Mouse (Mus musculus) bone marrow, adult 2 months (tissue): ENCODE data around the gene Map3k12.

Experiments
- CTCF ChIP-seq: fragments of 200-500 bp; IDR thresholded peaks from 2 replicates; pipeline ENCODE4 v1.5.1; 2011; ENCODE audit warnings: low read length, control low read depth; ENCODE audit not compliant: control insufficient read depth, insufficient read depth
- POLR2A ChIP-seq: fragments of 200-500 bp; IDR thresholded peaks from 2 replicates; pipeline ENCODE4 v1.6.1; 2011; ENCODE audit warnings: low read depth, mild to moderate bottlenecking, control low read depth, low read length, borderline replicate concordance; ENCODE audit not compliant: control insufficient read depth

- TF ChIP-seq POLR2A (no peak), CTCF (no peak)
Measured at GRCm38 (mm10) chr15:102498322-102498721, 18.5 kb downstream of the Map3k12 start.
